Mouse (Mus musculus): ENCODE results near the gene Tut4.
A peak's percentile ranks its signal among the peaks of the same experiment; 100 is the strongest.

DNA sequence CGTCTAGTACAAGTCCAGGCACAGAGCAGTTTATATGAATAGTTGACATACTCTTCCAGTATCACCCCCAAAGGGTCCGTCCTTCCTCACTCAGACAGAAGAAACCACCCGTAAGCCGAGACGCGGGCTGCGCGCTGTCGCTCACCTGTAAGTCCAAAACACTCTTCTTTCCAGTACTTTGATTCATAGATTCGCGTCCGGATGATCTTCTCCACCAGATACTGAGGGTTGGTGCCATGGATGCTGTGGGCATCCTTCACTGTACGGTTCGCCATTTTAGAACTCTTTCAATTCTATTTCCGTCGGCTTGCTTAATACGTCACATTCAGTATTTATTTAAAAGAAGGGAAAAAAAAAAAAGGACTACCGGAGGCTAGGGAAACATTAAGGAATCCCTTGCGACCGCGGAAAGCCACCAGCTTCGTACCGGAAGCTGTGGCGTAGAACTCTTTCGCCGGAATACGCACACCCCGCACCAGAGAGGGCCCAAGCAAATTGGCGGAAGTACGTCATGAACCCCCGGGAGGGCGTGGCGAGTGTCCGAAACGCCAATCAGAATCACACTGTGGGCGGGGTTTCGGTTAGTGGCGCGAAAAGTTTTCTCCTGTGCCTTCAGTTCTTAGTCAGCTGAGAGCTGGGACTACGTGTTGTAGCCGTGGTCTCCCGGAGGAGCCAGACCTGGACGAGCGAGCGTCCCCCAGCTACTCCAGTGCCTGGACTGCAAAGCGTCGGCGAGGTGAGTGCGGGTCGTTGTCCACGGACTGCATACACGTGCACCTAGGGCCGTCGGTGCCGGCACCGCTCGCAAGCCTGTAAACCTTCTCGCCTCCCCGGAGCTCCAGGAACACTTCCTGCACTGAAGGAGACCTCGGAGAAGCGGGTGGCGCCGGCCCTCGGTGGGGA, 119.9 kb downstream of the Tut4 start, which contains the start of the genes Prpf38a and Orc1:
- TF ChIP-seq CTCF (IDR thresholded peaks at IDR 0.05; ENCODE audit: control insufficient read depth, insufficient read depth, low read length) (0 out of 2 replicates have a peak, but pooled peaks have one; percentile 12), POLR2A (IDR thresholded peaks at IDR 0.05; ENCODE audit: borderline replicate concordance, control insufficient read depth, low read depth, low read length) (peak; percentile 89)

Measured in bone marrow, adult 2 months (tissue).